Mouse (Mus musculus) cerebellum, adult 2 months (tissue): ENCODE data around the gene Olfr1251. TPM values are rescaled to one million over a fixed set of nuclear protein-coding genes. Genes with fewer than 3 reads are reported as not detected.
"Not testable (repeated sequence)": the region's sequence is repeated elsewhere in the genome, so short reads cannot be mapped to it uniquely, and the experiment has no call there.

Experiments used
- DNase-seq, 2 experiments: peaks; one replicate each; pipeline ENCODE4 v3.0.0; 2021
- H3K27ac ChIP-seq: fragments of 200-500 bp; 2 replicates; pipeline ENCODE4 v1.5.1; 2012; ENCODE audit warnings: low read length, control low read depth, inconsistent platforms; ENCODE audit not compliant: insufficient read depth
- H3K27me3 ChIP-seq: fragments of 200-500 bp; 2 replicates; pipeline ENCODE4 v1.6.1; 2012; ENCODE audit warnings: inconsistent platforms, mild to moderate bottlenecking, low read length, moderate library complexity; ENCODE audit not compliant: control insufficient read depth, insufficient read depth
- H3K4me1 ChIP-seq: fragments of 200-500 bp; 2 replicates; pipeline ENCODE4 v1.6.1; 2011; ENCODE audit warnings: low read length; ENCODE audit not compliant: control insufficient read depth, insufficient read depth
- H3K4me3 ChIP-seq: fragments of 200-500 bp; replicated peaks from 2 replicates; pipeline ENCODE3; 2011; ENCODE audit warnings: mild to moderate bottlenecking, low read depth, low read length, control low read depth; ENCODE audit not compliant: insufficient read depth
- CTCF ChIP-seq: fragments of 200-500 bp; IDR thresholded peaks from 2 replicates; pipeline ENCODE4 v1.5.1; 2011; ENCODE audit warnings: low read depth, mild to moderate bottlenecking, control low read depth, low read length, moderate library complexity, borderline replicate concordance; ENCODE audit not compliant: insufficient read depth
- POLR2A ChIP-seq: fragments of 200-500 bp; IDR thresholded peaks from 2 replicates; pipeline ENCODE4 v1.6.1; 2011; ENCODE audit warnings: low read length, control low read depth, borderline replicate concordance; ENCODE audit not compliant: insufficient read depth
- WGBS: fragments of 180-500 bp; shearing (Covaris S2); methylation state at CpG from one replicate; pipeline ENCODE4 v1.1.7; 2018; 5-methylcytosine and 5-hydroxymethylcytosine counted together
- polyA plus RNA-seq: library from polyadenylated mRNA; depleted of rRNA; stranded (reverse); fragments of >200 nt; gene quantifications from 2 replicates; pipeline ENCODE4 v1.2.3, GENCODE M21; 2012; rRNA removed

The Olfr1251 gene
- not detected in 2 replicates for polyA plus RNA-seq

DNA sequence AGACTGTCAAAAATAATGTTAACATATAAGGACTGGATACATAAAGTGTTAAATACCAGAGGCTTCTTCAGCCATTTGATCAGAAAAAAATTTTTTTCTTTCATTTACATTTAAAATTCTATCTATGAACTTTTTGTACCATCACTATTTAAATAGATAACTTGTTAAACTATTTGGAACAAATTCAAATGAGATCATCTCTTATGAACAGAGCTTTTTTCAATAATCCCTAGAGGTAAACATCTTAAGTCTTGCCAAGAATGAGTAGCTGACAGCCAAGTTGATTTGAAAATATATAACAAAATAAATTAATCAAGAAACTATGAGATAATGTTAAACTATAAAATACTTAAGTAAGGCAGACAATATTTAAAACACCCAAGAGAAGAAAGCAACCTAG is at the start of gene Olfr1251:
TSS of gene Olfr1251 (minus strand) at position 101 of the 400 bp plus-strand sequence.
- no peak within 1 kb of the TSS for H3K27ac ChIP-seq
- no peaks in the 10 kb centered on the region for H3K27me3 ChIP-seq
- no peak for DNase-seq
- no peaks in the 10 kb centered on the region for H3K4me1 ChIP-seq
- no peak within 1 kb of the TSS for H3K4me3 ChIP-seq
- TF ChIP-seq POLR2A, result no peak
- TF ChIP-seq CTCF, result no peak

DNA sequence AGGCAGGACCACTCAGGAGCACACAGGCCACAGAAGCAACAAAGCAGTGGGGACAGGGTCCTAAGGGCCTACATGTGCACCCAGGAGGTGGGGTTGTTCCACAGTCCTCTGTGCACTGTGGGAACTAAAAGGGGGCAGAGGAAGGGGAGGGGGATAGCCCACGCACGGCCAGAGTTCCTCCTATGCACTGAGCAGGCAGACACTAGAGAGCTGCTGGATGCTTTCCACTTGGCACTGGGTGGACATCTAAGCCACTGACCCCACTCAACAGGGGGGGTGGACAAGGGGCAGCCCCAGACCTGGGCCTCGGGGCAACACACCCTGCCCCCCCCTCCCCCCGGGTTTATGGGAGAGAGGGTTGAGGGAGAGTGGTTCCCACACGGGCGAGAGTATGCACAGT is 20.2 kb upstream of the Olfr1251 start:
- Histone ChIP-seq H3K27ac (no peak overlapping the region), H3K4me3 (no peak overlapping the region), H3K4me1 (no peaks in the 10 kb centered on the region), H3K27me3 (no peaks in the 10 kb centered on the region)
- no peak for DNase-seq
- 59% methylated on average over 6 of the region's 6 CpGs for WGBS
- TF ChIP-seq POLR2A (no peak), CTCF (no peak)

DNA sequence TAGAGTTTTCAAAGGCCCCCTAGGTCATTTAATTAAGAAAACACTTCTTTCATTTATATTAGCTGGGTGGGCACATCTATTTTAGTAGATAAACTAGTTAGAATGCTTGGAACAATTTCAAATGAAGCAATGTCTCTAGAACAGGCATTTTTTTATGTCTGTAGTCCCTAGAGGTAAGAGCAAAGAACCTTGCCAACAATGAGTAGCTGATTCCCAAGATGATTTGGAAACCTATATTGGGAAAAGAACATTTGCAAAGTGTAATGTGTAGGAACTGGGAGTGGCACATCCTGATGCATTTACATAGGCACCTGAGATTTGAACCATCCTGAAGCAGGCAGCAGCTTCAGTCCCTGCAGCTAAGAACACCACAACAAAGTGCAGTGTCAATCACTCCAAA is 10.4 kb downstream of the Olfr1251 start, which contains the start of gene Olfr1250:
TSS of gene Olfr1250 (minus strand) at position 101 of the 400 bp plus-strand sequence.
- no peak for DNase-seq
- TF ChIP-seq CTCF, result no peak
- no peak for TF ChIP-seq POLR2A
- Histone ChIP-seq H3K27me3 (no peaks in the 10 kb centered on the region), H3K27ac (no peak within 1 kb of the TSS), H3K4me3 (no peak within 1 kb of the TSS), H3K4me1 (no peaks in the 10 kb centered on the region)

DNA sequence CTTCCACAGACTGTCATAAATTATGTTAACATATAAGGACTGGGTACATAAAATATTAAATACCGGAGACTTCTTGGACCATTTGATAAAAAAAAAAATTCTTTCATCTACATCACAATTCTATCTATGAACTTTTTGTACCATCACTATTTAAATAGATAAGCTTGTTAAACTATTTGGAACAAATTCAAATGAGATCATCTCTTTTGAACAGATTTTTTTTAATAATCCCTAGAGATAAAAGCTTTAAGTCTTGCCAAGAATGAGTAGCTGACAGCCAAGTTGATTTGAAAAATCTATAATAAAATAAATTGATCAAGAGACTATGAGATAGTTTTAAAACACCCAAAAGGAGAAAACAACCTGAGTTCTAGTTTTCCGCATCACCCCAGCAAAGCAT is 36.9 kb downstream of the Olfr1251 start, which contains the start of gene Olfr1249:
TSS of gene Olfr1249 (minus strand) at position 101 of the 400 bp plus-strand sequence.
- H3K27ac ChIP-seq, result no peak within 1 kb of the TSS
- H3K4me3 ChIP-seq, result no peak within 1 kb of the TSS
- TF ChIP-seq CTCF, result no peak
- WGBS, result 88% methylated on average over 2 of the region's 2 CpGs
- H3K27me3 ChIP-seq, result no peaks in the 10 kb centered on the region
- no peaks in the 10 kb centered on the region for H3K4me1 ChIP-seq
- DNase-seq, result no peak

DNA sequence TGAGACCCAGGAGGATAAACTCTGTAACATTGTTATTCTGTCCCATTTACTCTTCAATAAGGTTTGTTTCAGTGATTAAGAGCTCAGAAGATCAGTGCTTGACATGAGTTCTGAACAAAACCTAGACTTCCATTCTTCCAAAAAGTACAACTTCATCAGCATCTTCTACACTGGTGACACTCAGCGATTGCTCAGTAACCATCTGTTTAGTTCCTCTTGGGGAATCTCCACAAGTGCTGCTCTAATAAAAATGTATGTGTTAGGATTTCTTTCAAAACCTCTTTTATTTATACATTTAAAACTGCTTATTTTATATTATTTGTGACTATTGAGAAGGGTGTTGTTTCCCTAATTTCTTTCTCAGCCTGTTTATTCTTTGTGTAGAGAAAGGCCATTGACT is 53.6 kb downstream of the Olfr1251 start, which contains the start of gene Olfr1248:
TSS of gene Olfr1248 (minus strand) at position 101 of the 400 bp plus-strand sequence.
- WGBS, result 76% methylated on average over 1 of the region's 1 CpGs
- not testable (repeated sequence) for DNase-seq, H3K4me1 ChIP-seq, H3K27me3 ChIP-seq, H3K4me3 ChIP-seq, H3K27ac ChIP-seq

Other genes with a start within 250 kb of the Olfr1251 start
- gene Olfr1240, start 228.9 kb downstream of the Olfr1251 start, polyA plus RNA-seq, result not detected in 2 replicates
- not detected in 2 replicates for gene Olfr1241, start 184.8 kb downstream of the Olfr1251 start, polyA plus RNA-seq
- not detected in 2 replicates for gene Olfr1242, start 173.6 kb downstream of the Olfr1251 start, polyA plus RNA-seq
- gene Olfr1243, start 140.4 kb downstream of the Olfr1251 start, polyA plus RNA-seq, result not detected in 2 replicates
- not detected in 2 replicates for gene Olfr1245, start 93.5 kb downstream of the Olfr1251 start, polyA plus RNA-seq
- gene Olfr1246, start 78.8 kb downstream of the Olfr1251 start, polyA plus RNA-seq, result not detected in 2 replicates
- 0.02 TPM in 1 of 2 replicates, not detected in the other for gene Olfr1247, start 57.8 kb downstream of the Olfr1251 start, polyA plus RNA-seq
- gene Olfr1248, start 53.7 kb downstream of the Olfr1251 start, polyA plus RNA-seq, result not detected in 2 replicates
- gene Olfr1249, start 37.0 kb downstream of the Olfr1251 start, polyA plus RNA-seq, result not detected in 2 replicates
- not detected in 2 replicates for gene Olfr1250, start 10.5 kb downstream of the Olfr1251 start, polyA plus RNA-seq
- gene Olfr1252, start 53.1 kb upstream of the Olfr1251 start, polyA plus RNA-seq, result not detected in 2 replicates
- not detected in 2 replicates for gene Olfr1253, start 85.2 kb upstream of the Olfr1251 start, polyA plus RNA-seq
- gene Olfr1254, start 121.7 kb upstream of the Olfr1251 start, polyA plus RNA-seq, result not detected in 2 replicates
- not detected in 2 replicates for gene Olfr1255, start 140.1 kb upstream of the Olfr1251 start, polyA plus RNA-seq
- gene Olfr1256, start 169.6 kb upstream of the Olfr1251 start, polyA plus RNA-seq, result not detected in 2 replicates
- gene Olfr48, start 176.3 kb upstream of the Olfr1251 start, polyA plus RNA-seq, result not detected in 2 replicates
- gene Olfr1257, start 206.5 kb upstream of the Olfr1251 start, polyA plus RNA-seq, result not detected in 2 replicates